Mouse (Mus musculus) midbrain, postnatal 0 days (tissue): ENCODE measurements around the gene Mrpl58. TPM values are rescaled to one million over a fixed set of nuclear protein-coding genes. Genes with fewer than 3 reads are reported as not detected.

Experiments
- ATAC-seq: fragments of 200-750 bp; cut with Nextera tagmentation; 2 replicates; pipeline ENCODE4 v1.8.0; 2017; ENCODE audit warnings: moderate number of reproducible peaks, mild to moderate bottlenecking, moderate TSS enrichment, moderate library complexity; ENCODE audit not compliant: low FRiP score
- DNase-seq: peaks from one replicate; pipeline ENCODE4 v3.0.0-alpha.2; 2015; ENCODE audit warnings: low spot score
- H3K27ac ChIP-seq: fragments of 300-500 bp; sonication (generic); 2 replicates; pipeline ENCODE4 v1.5.1; 2014; ENCODE audit warnings: low read depth, mild to moderate bottlenecking, low read length, mixed read lengths
- H3K27me3 ChIP-seq: fragments of 300-500 bp; sonication (generic); 2 replicates; pipeline ENCODE4 v1.6.1; 2014; ENCODE audit warnings: low read length, control low read depth, mixed read lengths; ENCODE audit not compliant: insufficient read depth
- H3K36me3 ChIP-seq: fragments of 300-500 bp; sonication (generic); 2 replicates; pipeline ENCODE4 v1.6.1; 2014; ENCODE audit warnings: low read length, control low read depth, mixed read lengths; ENCODE audit not compliant: insufficient read depth
- H3K4me1 ChIP-seq: fragments of 300-500 bp; sonication (generic); 2 replicates; pipeline ENCODE4 v1.6.1; 2014; ENCODE audit warnings: mild to moderate bottlenecking, control low read depth, antibody characterized with exemption, low read length, mixed read lengths; ENCODE audit not compliant: insufficient read depth
- H3K4me2 ChIP-seq: fragments of 300-500 bp; sonication (generic); 2 replicates; pipeline ENCODE4 v1.6.1; 2014; ENCODE audit warnings: low read depth, mild to moderate bottlenecking, low read length, mixed read lengths; ENCODE audit not compliant: poor library complexity, severe bottlenecking
- H3K4me3 ChIP-seq: fragments of 300-500 bp; sonication (generic); 2 replicates; pipeline ENCODE4 v1.5.1; 2014; ENCODE audit warnings: low read depth, mild to moderate bottlenecking, low read length, moderate library complexity
- H3K9ac ChIP-seq: fragments of 300-500 bp; sonication (generic); replicated peaks from 2 replicates; pipeline ENCODE4 v1.6.1; 2014; ENCODE audit warnings: mild to moderate bottlenecking, low read length, moderate library complexity, mixed read lengths; ENCODE audit not compliant: poor library complexity, severe bottlenecking
- H3K9me3 ChIP-seq: fragments of 300-500 bp; sonication (generic); 2 replicates; pipeline ENCODE4 v1.6.1; 2016; ENCODE audit warnings: low read length, control low read depth
- CTCF ChIP-seq: IDR thresholded peaks from 2 replicates; pipeline ENCODE4 v1.5.1; 2016; ENCODE audit warnings: antibody characterized with exemption, mild to moderate bottlenecking
- WGBS: fragments of 180-500 bp; shearing (Covaris S2); extraction: QIAGEN DNeasy Blood & Tissue Kit; methylation state at CpG from one replicate; pipeline ENCODE4 v1.1.7; 2014; 5-methylcytosine and 5-hydroxymethylcytosine counted together
- polyA plus RNA-seq: library from polyadenylated mRNA; unstranded; fragments of >200 nt; fragmentation: Nextera tagmentation; extraction: Ambion mirVana; gene quantifications from 2 replicates; pipeline ENCODE4 v1.2.1, GENCODE M21; 2015
- total RNA-seq: library from RNA; depleted of rRNA; stranded (reverse); fragments of >200 nt; gene quantifications from 2 replicates; pipeline ENCODE4 v1.2.3, GENCODE M21; 2014

Gene Mrpl58
- total and polyA plus RNA-seq, 2 experiments from 2014 or later, result 69.2 to 187 TPM

- Histone ChIP-seq H3K27me3 (no peaks in the 10 kb centered on the region), H3K36me3 (no peaks in the 10 kb centered on the region), H3K27ac (no peak overlapping the region), H3K9me3 (no peaks in the 10 kb centered on the region), H3K4me1 (no peaks in the 10 kb centered on the region), H3K4me3 (no peak overlapping the region), H3K4me2 (no peak overlapping the region), H3K9ac (no peak overlapping the region)
- DNase-seq (no peak), ATAC-seq (no peak)
- 55% methylated on average over 15 of the region's 15 CpGs for WGBS
- TF ChIP-seq CTCF, result no peak
Observed at GRCm38 (mm10) chr11:115441417-115441816, 37.9 kb downstream of the Mrpl58 start.

GRCm38 (mm10) chr11:115446906-115447305 is 43.4 kb downstream of the Mrpl58 start:
- no peak for ATAC-seq
- no peak overlapping the region for H3K4me3 ChIP-seq
- no peaks in the 10 kb centered on the region for H3K27me3 ChIP-seq
- H3K4me2 ChIP-seq, result no peak overlapping the region
- no peak for DNase-seq
- no peaks in the 10 kb centered on the region for H3K9me3 ChIP-seq
- whole genome bisulfite sequencing, result 76% methylated on average over 3 of the region's 3 CpGs
- no peaks in the 10 kb centered on the region for H3K4me1 ChIP-seq
- H3K27ac ChIP-seq, result no peak overlapping the region
- no peaks in the 10 kb centered on the region for H3K36me3 ChIP-seq
- no peak for TF ChIP-seq CTCF
- no peak overlapping the region for H3K9ac ChIP-seq

GRCm38 (mm10) chr11:115447321-115447885 is 43.9 kb downstream of the Mrpl58 start:
- ATAC-seq (no peak), DNase-seq (no peak)
- no peak overlapping the region for H3K4me2 ChIP-seq
- no peaks in the 10 kb centered on the region for H3K36me3 ChIP-seq
- no peaks in the 10 kb centered on the region for H3K27me3 ChIP-seq
- no peak overlapping the region for H3K4me3 ChIP-seq
- H3K9me3 ChIP-seq, result no peaks in the 10 kb centered on the region
- H3K27ac ChIP-seq, result no peak overlapping the region
- no peaks in the 10 kb centered on the region for H3K4me1 ChIP-seq
- no peak overlapping the region for H3K9ac ChIP-seq
- no peak for TF ChIP-seq CTCF
- WGBS, result 82% methylated on average over 11 of the region's 11 CpGs

- no peak overlapping the region for H3K9ac ChIP-seq
- no peak overlapping the region for H3K27ac ChIP-seq
- H3K4me1 ChIP-seq, result no peaks in the 10 kb centered on the region
- H3K27me3 ChIP-seq, result no peaks in the 10 kb centered on the region
- no peak overlapping the region for H3K4me2 ChIP-seq
- no peak overlapping the region for H3K4me3 ChIP-seq
- DNase-seq (no peak), ATAC-seq (no peak)
- H3K36me3 ChIP-seq, result no peaks in the 10 kb centered on the region
- H3K9me3 ChIP-seq, result no peaks in the 10 kb centered on the region
- TF ChIP-seq CTCF, result no peak
- 83% methylated on average over 16 of the region's 16 CpGs for WGBS
Observed at GRCm38 (mm10) chr11:115448075-115448474, 44.5 kb downstream of the Mrpl58 start.

- no peak for ATAC-seq
- Histone ChIP-seq H3K27me3 (no peaks in the 10 kb centered on the region), H3K4me2 (no peak overlapping the region), H3K4me3 (no peak overlapping the region), H3K36me3 (no peaks in the 10 kb centered on the region), H3K9me3 (no peaks in the 10 kb centered on the region), H3K9ac (no peak overlapping the region), H3K4me1 (no peaks in the 10 kb centered on the region), H3K27ac (no peak overlapping the region)
- DNase-seq, result no peak
- no peak for TF ChIP-seq CTCF
- 57% methylated on average over 7 of the region's 7 CpGs for WGBS
Observed at GRCm38 (mm10) chr11:115448998-115449397, 45.4 kb downstream of the Mrpl58 start.

GRCm38 (mm10) chr11:115450176-115450575 is 46.6 kb downstream of the Mrpl58 start:
- Histone ChIP-seq H3K9ac (no peak overlapping the region), H3K27ac (no peak overlapping the region), H3K27me3 (no peaks in the 10 kb centered on the region), H3K36me3 (no peaks in the 10 kb centered on the region), H3K4me2 (no peak overlapping the region), H3K4me3 (no peak overlapping the region), H3K4me1 (no peaks in the 10 kb centered on the region), H3K9me3 (no peaks in the 10 kb centered on the region)
- no peak for ATAC-seq
- no peak for DNase-seq
- 90% methylated on average over 7 of the region's 7 CpGs for WGBS
- TF ChIP-seq CTCF, result no peak
